Comparison of ENCODE assay signal across 8 mouse cellular contexts in genomic region chr4:138561986-138562385, GRCm38 (mm10).
DNase-seq lines count a peak whose midpoint lies in the region; ATAC-seq and TF ChIP-seq lines count a peak whose summit lies in the region.

No protein-coding gene starts in this region.

- TF ChIP-seq CTCF in C2C12 (IDR thresholded peaks at IDR 0.05; ENCODE audit: control insufficient read depth, insufficient read depth, insufficient read length) = peak; percentile 92
- peak; percentile 90 for TF ChIP-seq CTCF in liver, postnatal 0 days (IDR thresholded peaks at IDR 0.05; ENCODE audit: low read depth)

- no peaks in the 10 kb centered on the region for H3K79me2 ChIP-seq in C2C12 (ENCODE audit: control insufficient read depth, insufficient read depth)

- H3K79me3 ChIP-seq in C2C12 (ENCODE audit: low read depth) = no peaks in the 10 kb centered on the region

- H3K4me3 ChIP-seq in C2C12 (ENCODE audit: insufficient read depth, poor library complexity, severe bottlenecking) = no peak overlapping the region
- no peak overlapping the region for H3K4me3 ChIP-seq in heart, embryonic 15.5 days
- no peak overlapping the region for H3K4me3 ChIP-seq in liver, postnatal 0 days (ENCODE audit: low read depth, low read length)

- H3K9ac ChIP-seq in heart, embryonic 15.5 days = no peak overlapping the region
- H3K9ac ChIP-seq in liver, postnatal 0 days (replicated peaks) = no peak overlapping the region

- DNase-seq in brain, adult 2 months (ENCODE audit: low read depth, low spot score) = peak; percentile 94
- DNase-seq in fibroblast of lung, adult 2 months (ENCODE audit: low read depth) = peak; percentile 31
- peak; percentile 86 for DNase-seq in kidney, postnatal 14 days
- DNase-seq in liver, postnatal 0 days = peak; percentile 86
- DNase-seq in ovary, adult 18-20 months (ENCODE audit: low spot score) = peak; percentile 44
- peak; percentile 38 for DNase-seq in thymus, postnatal 0 days (ENCODE audit: low spot score)

- H3K9me3 ChIP-seq in heart, embryonic 15.5 days (replicated peaks) = no peaks in the 10 kb centered on the region
- H3K9me3 ChIP-seq in liver, postnatal 0 days (ENCODE audit: low read length) = no peaks in the 10 kb centered on the region

- TF ChIP-seq EP300 in liver, postnatal 0 days (IDR thresholded peaks at IDR 0.05; ENCODE audit: low read depth) = no peak

- WGBS in heart, embryonic 15.5 days = 8% methylated on average over 8 of the region's 8 CpGs
- 8% methylated on average over 8 of the region's 8 CpGs for WGBS in liver, postnatal 0 days (ENCODE audit: insufficient replicate concordance)

- H3K27me3 ChIP-seq in C2C12 (ENCODE audit: control insufficient read depth, insufficient read depth, insufficient read length) = peaks cover 66% of the 10 kb centered on the region
- H3K27me3 ChIP-seq in heart, embryonic 15.5 days = peaks cover 44% of the 10 kb centered on the region
- H3K27me3 ChIP-seq in liver, postnatal 0 days (ENCODE audit: insufficient read depth, low read length) = no peaks in the 10 kb centered on the region

- no peaks in the 10 kb centered on the region for H3K4me1 ChIP-seq in heart, embryonic 15.5 days (replicated peaks)
- no peaks in the 10 kb centered on the region for H3K4me1 ChIP-seq in liver, postnatal 0 days (ENCODE audit: insufficient read depth)

- no peak overlapping the region for H3K4me2 ChIP-seq in heart, embryonic 15.5 days
- no peak overlapping the region for H3K4me2 ChIP-seq in liver, postnatal 0 days (ENCODE audit: low read depth, low read length)

- H3K36me3 ChIP-seq in C2C12 (ENCODE audit: control insufficient read depth, insufficient read depth) = no peaks in the 10 kb centered on the region
- H3K36me3 ChIP-seq in heart, embryonic 15.5 days = no peaks in the 10 kb centered on the region
- no peaks in the 10 kb centered on the region for H3K36me3 ChIP-seq in liver, postnatal 0 days (replicated peaks; ENCODE audit: insufficient read depth, low read length)

- no peak overlapping the region for H3K27ac ChIP-seq in heart, embryonic 15.5 days
- H3K27ac ChIP-seq in liver, postnatal 0 days (ENCODE audit: low read depth) = no peak overlapping the region

- peak; percentile 42; the same call in 1 of the 2 replicates for ATAC-seq in heart, embryonic 15.5 days (replicated peaks; ENCODE audit: insufficient number of reproducible peaks, insufficient read depth, low FRiP score, low read depth)
- ATAC-seq in liver, postnatal 0 days = peak; percentile 67; the same call in 1 of the 2 replicates

- H3ac ChIP-seq in C2C12 (ENCODE audit: control insufficient read depth, insufficient read length, low read depth) = no peak overlapping the region

TF ChIP-seq in C2C12, 6 proteins besides CTCF, POLR2A, EP300 and RAD21:
- TF ChIP-seq FOSL1 (IDR thresholded peaks at IDR 0.05; ENCODE audit: insufficient read depth, low read length, poor library complexity, severe bottlenecking) (no peak), MAX (IDR thresholded peaks at IDR 0.05) (no peak), MYOD1 (IDR thresholded peaks at IDR 0.05; ENCODE audit: control insufficient read depth, insufficient read length, low read depth) (no peak), MYOG (IDR thresholded peaks at IDR 0.05; ENCODE audit: control insufficient read depth, extremely low read depth, insufficient read length) (no peak), USF1 (IDR thresholded peaks at IDR 0.05; ENCODE audit: low read depth) (no peak), CEBPB (IDR thresholded peaks at IDR 0.05; ENCODE audit: low read depth) (no peak)

Comparison
In these comparisons a context has a peak if more than half of its experiments do, and no peak if none do; other contexts are left out.
1. DNase-seq: peak in every context shown above with its lines; median percentile 94 in brain, adult 2 months; 86 in kidney, postnatal 14 days; 86 in liver, postnatal 0 days; 44 in ovary, adult 18-20 months; 38 in thymus, postnatal 0 days; 31 in fibroblast of lung, adult 2 months.